Mouse (Mus musculus) kidney, postnatal 0 days (tissue): ENCODE measurements around the gene Bbs9. TPM values are rescaled to one million over a fixed set of nuclear protein-coding genes. Genes with fewer than 3 reads are reported as not detected.

Experiments used
- ATAC-seq: fragments of 200-750 bp; cut with Nextera tagmentation; replicated peaks from 2 replicates; pipeline ENCODE4 v1.8.0; 2017; ENCODE audit warnings: low read depth, moderate number of reproducible peaks, moderate TSS enrichment, moderate library complexity; ENCODE audit not compliant: low FRiP score
- DNase-seq: peaks from one replicate; pipeline ENCODE4 v3.0.0-alpha.2; 2016; ENCODE audit warnings: low spot score
- H3K27ac ChIP-seq: fragments of 300-500 bp; sonication (generic); 2 replicates; pipeline ENCODE4 v1.5.1; 2014; ENCODE audit warnings: mild to moderate bottlenecking
- H3K27me3 ChIP-seq: fragments of 300-500 bp; sonication (generic); 2 replicates; pipeline ENCODE4 v1.6.1; 2014; ENCODE audit warnings: low read length, mixed read lengths; ENCODE audit not compliant: insufficient read depth
- H3K36me3 ChIP-seq: fragments of 300-500 bp; sonication (generic); 2 replicates; pipeline ENCODE4 v1.6.1; 2014; ENCODE audit warnings: low read length, mixed read lengths; ENCODE audit not compliant: insufficient read depth
- H3K4me1 ChIP-seq: fragments of 300-500 bp; sonication (generic); replicated peaks from 2 replicates; pipeline ENCODE4 v1.6.1; 2014; ENCODE audit warnings: antibody characterized with exemption, low read length, mixed read lengths; ENCODE audit not compliant: insufficient read depth
- H3K4me2 ChIP-seq: fragments of 300-500 bp; sonication (generic); 2 replicates; pipeline ENCODE4 v1.6.1; 2014; ENCODE audit warnings: mild to moderate bottlenecking, low read length, moderate library complexity, mixed read lengths
- H3K4me3 ChIP-seq: fragments of 300-500 bp; sonication (generic); replicated peaks from 2 replicates; pipeline ENCODE4 v1.5.1; 2014; ENCODE audit warnings: low read depth, low read length
- H3K9ac ChIP-seq: fragments of 300-500 bp; sonication (generic); 2 replicates; pipeline ENCODE4 v1.6.1; 2014; ENCODE audit warnings: low read depth, low read length
- H3K9me3 ChIP-seq: fragments of 300-500 bp; sonication (generic); replicated peaks from 2 replicates; pipeline ENCODE4 v1.6.1; 2016; ENCODE audit warnings: low read length, inconsistent platforms, mixed read lengths
- CTCF ChIP-seq: IDR thresholded peaks from 2 replicates; pipeline ENCODE4 v1.5.1; 2016; ENCODE audit warnings: antibody characterized with exemption, low read depth, mild to moderate bottlenecking, moderate library complexity
- WGBS: fragments of 180-500 bp; shearing (Covaris S2); extraction: QIAGEN DNeasy Blood & Tissue Kit; methylation state at CpG from one replicate; pipeline ENCODE4 v1.1.7; 2014; 5-methylcytosine and 5-hydroxymethylcytosine counted together
- polyA plus RNA-seq: library from polyadenylated mRNA; unstranded; fragments of >200 nt; fragmentation: Nextera tagmentation; extraction: Ambion mirVana; gene quantifications from 2 replicates; pipeline ENCODE4 v1.2.1, GENCODE M21; 2015

Bbs9 gene
- polyA plus RNA-seq, 1 experiment from 2014 or later: 10.1 TPM

GRCm38 (mm10) chr9:22434101-22434500 lies 41.4 kb upstream of the Bbs9 start:
- ATAC-seq: no peak
- DNase-seq: no peak
- WGBS: 93% methylated on average over 2 of the region's 2 CpGs

DNA sequence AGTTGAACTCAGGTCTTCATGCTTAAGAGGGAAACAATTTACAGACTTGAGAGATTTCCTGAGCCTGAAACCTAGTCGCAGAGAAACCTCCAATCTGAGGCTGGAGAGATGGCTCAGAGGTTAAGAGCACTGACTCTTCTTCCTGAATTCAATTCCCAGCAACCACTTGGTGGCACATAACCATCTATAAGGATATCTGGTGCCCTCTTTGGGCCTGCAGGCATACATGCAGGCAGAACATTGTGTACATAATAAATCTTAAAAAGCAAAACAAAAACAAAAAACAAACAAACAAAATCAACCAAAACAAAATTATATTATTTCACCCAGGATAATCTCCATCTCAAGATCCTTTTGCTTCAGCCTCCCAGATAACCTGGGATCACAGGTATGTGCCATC lies 36.7 kb upstream of the Bbs9 start:
- H3K36me3 ChIP-seq: no peaks in the 10 kb centered on the region
- no peaks in the 10 kb centered on the region for H3K9me3 ChIP-seq
- H3K4me1 ChIP-seq: no peaks in the 10 kb centered on the region
- 82% methylated on average over 1 of the region's 1 CpGs for whole genome bisulfite sequencing
- no peak overlapping the region for H3K4me3 ChIP-seq
- H3K27me3 ChIP-seq: no peaks in the 10 kb centered on the region
- no peak overlapping the region for H3K27ac ChIP-seq
- no peak overlapping the region for H3K4me2 ChIP-seq
- DNase-seq: no peak
- H3K9ac ChIP-seq: no peak overlapping the region
- ATAC-seq: no peak
- TF ChIP-seq CTCF: peak; percentile 19; the same call in 1 of the 2 replicates

More at GRCm38 (mm10) chr9:22434101-22434500, 41.4 kb upstream of the Bbs9 start:
- Histone ChIP-seq H3K9ac (no peak overlapping the region), H3K27me3 (no peaks in the 10 kb centered on the region), H3K4me3 (no peak overlapping the region), H3K36me3 (no peaks in the 10 kb centered on the region), H3K4me1 (peaks cover 8% of the 10 kb centered on the region; the same call in 1 of the 2 replicates), H3K27ac (no peak overlapping the region), H3K9me3 (no peaks in the 10 kb centered on the region), H3K4me2 (no peak overlapping the region)
- TF ChIP-seq CTCF: no peak

GRCm38 (mm10) chr9:22443157-22443556 lies 32.4 kb upstream of the Bbs9 start:
- no peak for DNase-seq
- 90% methylated on average over 10 of the region's 10 CpGs for WGBS
- H3K9ac ChIP-seq: no peak overlapping the region
- H3K36me3 ChIP-seq: peaks cover 13% of the 10 kb centered on the region
- H3K9me3 ChIP-seq: no peaks in the 10 kb centered on the region
- no peak for TF ChIP-seq CTCF
- no peak for ATAC-seq
- H3K4me3 ChIP-seq: no peak overlapping the region
- H3K4me1 ChIP-seq: no peaks in the 10 kb centered on the region
- no peaks in the 10 kb centered on the region for H3K27me3 ChIP-seq
- no peak overlapping the region for H3K4me2 ChIP-seq
- H3K27ac ChIP-seq: no peak overlapping the region

DNA sequence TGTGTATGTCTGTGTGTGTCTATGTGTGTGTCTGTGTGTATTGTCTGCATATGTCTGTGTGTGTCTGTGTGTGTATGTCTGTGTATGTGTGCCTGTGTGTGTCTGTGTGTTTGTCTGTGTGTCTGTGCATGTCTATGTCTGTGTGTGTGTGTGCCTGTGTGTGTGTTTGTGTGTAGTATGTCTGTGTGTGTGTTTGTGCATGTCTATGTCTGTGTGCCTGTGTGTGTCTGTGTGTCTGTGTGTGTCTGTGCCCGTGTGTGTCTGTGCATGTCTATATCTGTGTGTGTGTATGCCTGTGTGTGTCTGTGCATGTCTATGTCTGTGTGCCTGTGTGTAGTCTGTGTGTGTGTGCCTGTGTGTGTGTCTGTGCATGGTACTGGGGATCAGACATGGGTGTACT lies 30.4 kb upstream of the Bbs9 start:
- TF ChIP-seq CTCF: no peak
- H3K36me3 ChIP-seq: peaks cover 28% of the 10 kb centered on the region
- no peaks in the 10 kb centered on the region for H3K27me3 ChIP-seq
- no peaks in the 10 kb centered on the region for H3K4me1 ChIP-seq
- DNase-seq: no peak
- H3K27ac ChIP-seq: no peak overlapping the region
- no peak for ATAC-seq
- 86% methylated on average over 1 of the region's 1 CpGs for WGBS
- no peaks in the 10 kb centered on the region for H3K9me3 ChIP-seq
- no peak overlapping the region for H3K4me2 ChIP-seq
- no peak overlapping the region for H3K4me3 ChIP-seq
- no peak overlapping the region for H3K9ac ChIP-seq

- H3K27me3 ChIP-seq: no peaks in the 10 kb centered on the region
- H3K27ac ChIP-seq: no peak overlapping the region
- no peak for DNase-seq
- H3K4me3 ChIP-seq: no peak overlapping the region
- H3K36me3 ChIP-seq: peaks cover 42% of the 10 kb centered on the region
- no peaks in the 10 kb centered on the region for H3K4me1 ChIP-seq
- H3K9me3 ChIP-seq: no peaks in the 10 kb centered on the region
- WGBS: 84% methylated on average over 5 of the region's 5 CpGs
- no peak for ATAC-seq
- H3K9ac ChIP-seq: no peak overlapping the region
- no peak overlapping the region for H3K4me2 ChIP-seq
- TF ChIP-seq CTCF: no peak
Observed at GRCm38 (mm10) chr9:22447213-22447612, 28.3 kb upstream of the Bbs9 start.

DNA sequence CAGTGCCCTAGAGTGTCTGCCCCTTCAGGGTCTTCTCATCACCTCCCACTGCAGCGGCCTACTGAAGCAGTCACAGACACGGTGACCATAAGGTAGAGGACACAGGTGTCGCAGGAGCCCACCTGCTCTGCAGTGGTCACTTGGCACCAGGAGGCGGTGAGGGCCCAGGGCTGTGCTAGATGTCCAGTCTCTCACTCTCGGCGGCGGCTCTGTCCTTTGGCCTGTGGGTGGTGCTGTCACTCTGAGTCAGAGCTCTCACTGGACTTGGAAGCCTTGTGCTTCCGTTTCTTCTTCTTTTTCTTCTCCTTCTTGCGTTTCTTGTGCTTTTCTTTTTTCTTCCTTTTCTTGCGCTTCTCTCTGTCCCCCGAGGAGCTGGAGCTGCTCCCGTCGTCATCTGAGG lies 27.1 kb upstream of the Bbs9 start:
- no peaks in the 10 kb centered on the region for H3K27me3 ChIP-seq
- no peaks in the 10 kb centered on the region for H3K9me3 ChIP-seq
- DNase-seq (no peak), ATAC-seq (no peak)
- peaks cover 54% of the 10 kb centered on the region for H3K36me3 ChIP-seq
- H3K9ac ChIP-seq: no peak overlapping the region
- no peak overlapping the region for H3K4me3 ChIP-seq
- H3K27ac ChIP-seq: no peak overlapping the region
- no peak overlapping the region for H3K4me2 ChIP-seq
- WGBS: 88% methylated on average over 13 of the region's 13 CpGs
- H3K4me1 ChIP-seq: no peaks in the 10 kb centered on the region
- TF ChIP-seq CTCF: peak; percentile 27; the same call in 1 of the 2 replicates

GRCm38 (mm10) chr9:22449209-22449608 lies 26.3 kb upstream of the Bbs9 start:
- H3K4me2 ChIP-seq: no peak overlapping the region

More at GRCm38 (mm10) chr9:22449209-22449608, 26.3 kb upstream of the Bbs9 start:
- no peak overlapping the region for H3K27ac ChIP-seq
- no peak overlapping the region for H3K9ac ChIP-seq
- no peaks in the 10 kb centered on the region for H3K9me3 ChIP-seq
- H3K4me1 ChIP-seq: no peaks in the 10 kb centered on the region
- no peaks in the 10 kb centered on the region for H3K27me3 ChIP-seq
- peaks cover 60% of the 10 kb centered on the region for H3K36me3 ChIP-seq
- H3K4me3 ChIP-seq: no peak overlapping the region
- no peak for ATAC-seq
- WGBS: 93% methylated on average over 6 of the region's 6 CpGs
- TF ChIP-seq CTCF: no peak
- DNase-seq: no peak
